Mouse (Mus musculus): ENCODE results near the gene Wwc2. TPM values are rescaled to one million over a fixed set of nuclear protein-coding genes. Genes with fewer than 3 reads are reported as not detected.

Wwc2 gene
- polyA plus RNA-seq, 1 experiment from 2014 or later, result 6.6 TPM

GRCm38 (mm10) chr8:47985243-47985642, 5.5 kb downstream of the Wwc2 start:
- Histone ChIP-seq H3K27me3 (ENCODE audit: control insufficient read depth, insufficient read depth, low read length) (no peaks in the 10 kb centered on the region), H3K9ac (replicated peaks; ENCODE audit: low read length) (no peak overlapping the region), H3K27ac (replicated peaks; ENCODE audit: low read depth, low read length) (peak overlapping the region; percentile 5; the same call in 1 of the 2 replicates), H3K36me3 (ENCODE audit: control insufficient read depth, insufficient read depth, low read length) (no peaks in the 10 kb centered on the region), H3K9me3 (ENCODE audit: control insufficient read depth, low read length) (no peaks in the 10 kb centered on the region), H3K4me1 (ENCODE audit: control insufficient read depth, insufficient read depth, low read length) (peaks cover 26% of the 10 kb centered on the region), H3K4me3 (replicated peaks; ENCODE audit: low read depth, low read length) (no peak overlapping the region), H3K4me2 (ENCODE audit: low read length) (no peak overlapping the region)
- DNase-seq (peak; percentile 31), ATAC-seq (ENCODE audit: low FRiP score, low TSS enrichment) (no peak)

GRCm38 (mm10) chr8:47981075-47981474, 9.6 kb downstream of the Wwc2 start:
- Histone ChIP-seq H3K4me1 (ENCODE audit: control insufficient read depth, insufficient read depth, low read length) (peaks cover 8% of the 10 kb centered on the region; the same call in 1 of the 2 replicates), H3K4me3 (replicated peaks; ENCODE audit: low read depth, low read length) (no peak overlapping the region), H3K36me3 (ENCODE audit: control insufficient read depth, insufficient read depth, low read length) (no peaks in the 10 kb centered on the region), H3K4me2 (ENCODE audit: low read length) (no peak overlapping the region), H3K27ac (replicated peaks; ENCODE audit: low read depth, low read length) (no peak overlapping the region), H3K9ac (replicated peaks; ENCODE audit: low read length) (no peak overlapping the region), H3K9me3 (ENCODE audit: control insufficient read depth, low read length) (no peaks in the 10 kb centered on the region), H3K27me3 (ENCODE audit: control insufficient read depth, insufficient read depth, low read length) (no peaks in the 10 kb centered on the region)
- DNase-seq (no peak), ATAC-seq (ENCODE audit: low FRiP score, low TSS enrichment) (no peak)
- WGBS, result 89% methylated on average over 6 of the region's 6 CpGs

GRCm38 (mm10) chr8:47979876-47980275, 10.8 kb downstream of the Wwc2 start:
- 95% methylated on average over 8 of the region's 8 CpGs for WGBS

GRCm38 (mm10) chr8:47978755-47979154, 12.0 kb downstream of the Wwc2 start:
- DNase-seq (no peak), ATAC-seq (ENCODE audit: low FRiP score, low TSS enrichment) (no peak)
- Histone ChIP-seq H3K27ac (replicated peaks; ENCODE audit: low read depth, low read length) (no peak overlapping the region), H3K9ac (replicated peaks; ENCODE audit: low read length) (no peak overlapping the region), H3K27me3 (ENCODE audit: control insufficient read depth, insufficient read depth, low read length) (no peaks in the 10 kb centered on the region), H3K4me2 (ENCODE audit: low read length) (no peak overlapping the region), H3K9me3 (ENCODE audit: control insufficient read depth, low read length) (no peaks in the 10 kb centered on the region), H3K4me1 (ENCODE audit: control insufficient read depth, insufficient read depth, low read length) (peaks cover 6% of the 10 kb centered on the region), H3K36me3 (ENCODE audit: control insufficient read depth, insufficient read depth, low read length) (no peaks in the 10 kb centered on the region), H3K4me3 (replicated peaks; ENCODE audit: low read depth, low read length) (no peak overlapping the region)
- 80% methylated on average over 6 of the region's 6 CpGs for WGBS

More at GRCm38 (mm10) chr8:47979876-47980275, 10.8 kb downstream of the Wwc2 start:
- no peak for DNase-seq
- no peak overlapping the region for H3K4me2 ChIP-seq (ENCODE audit: low read length)
- no peaks in the 10 kb centered on the region for H3K27me3 ChIP-seq (ENCODE audit: control insufficient read depth, insufficient read depth, low read length)
- no peak overlapping the region for H3K27ac ChIP-seq (replicated peaks; ENCODE audit: low read depth, low read length)
- no peak overlapping the region for H3K4me3 ChIP-seq (replicated peaks; ENCODE audit: low read depth, low read length)
- H3K9me3 ChIP-seq (ENCODE audit: control insufficient read depth, low read length), result no peaks in the 10 kb centered on the region
- H3K9ac ChIP-seq (replicated peaks; ENCODE audit: low read length), result no peak overlapping the region
- no peaks in the 10 kb centered on the region for H3K36me3 ChIP-seq (ENCODE audit: control insufficient read depth, insufficient read depth, low read length)
- ATAC-seq (ENCODE audit: low FRiP score, low TSS enrichment), result no peak
- peaks cover 4% of the 10 kb centered on the region for H3K4me1 ChIP-seq (ENCODE audit: control insufficient read depth, insufficient read depth, low read length)

- no peaks in the 10 kb centered on the region for H3K36me3 ChIP-seq (ENCODE audit: control insufficient read depth, insufficient read depth, low read length)
- peak overlapping the region; percentile 66 for H3K4me2 ChIP-seq (ENCODE audit: low read length)
- ATAC-seq (ENCODE audit: low FRiP score, low TSS enrichment), result peak; percentile 35; the same call in 1 of the 2 replicates
- no peaks in the 10 kb centered on the region for H3K9me3 ChIP-seq (ENCODE audit: control insufficient read depth, low read length)
- no peak for DNase-seq
- H3K9ac ChIP-seq (replicated peaks; ENCODE audit: low read length), result peak overlapping the region; percentile 40; the same call in 1 of the 2 replicates
- peak overlapping the region; percentile 35 for H3K4me3 ChIP-seq (replicated peaks; ENCODE audit: low read depth, low read length)
- H3K4me1 ChIP-seq (ENCODE audit: control insufficient read depth, insufficient read depth, low read length), result peaks cover 6% of the 10 kb centered on the region
- H3K27ac ChIP-seq (replicated peaks; ENCODE audit: low read depth, low read length), result peak overlapping the region; percentile 41; the same call in 1 of the 2 replicates
- H3K27me3 ChIP-seq (ENCODE audit: control insufficient read depth, insufficient read depth, low read length), result no peaks in the 10 kb centered on the region
- WGBS, result 19% methylated on average over 7 of the region's 7 CpGs
Measured at GRCm38 (mm10) chr8:47974963-47975314, 15.8 kb downstream of the Wwc2 start.

GRCm38 (mm10) chr8:47974138-47974962, 16.4 kb downstream of the Wwc2 start:
- H3K9me3 ChIP-seq (ENCODE audit: control insufficient read depth, low read length), result no peaks in the 10 kb centered on the region

GRCm38 (mm10) chr8:47971121-47971520, 19.6 kb downstream of the Wwc2 start:
- no peaks in the 10 kb centered on the region for H3K9me3 ChIP-seq (ENCODE audit: control insufficient read depth, low read length)
- ATAC-seq (ENCODE audit: low FRiP score, low TSS enrichment), result no peak
- peaks cover 6% of the 10 kb centered on the region for H3K4me1 ChIP-seq (ENCODE audit: control insufficient read depth, insufficient read depth, low read length)
- H3K4me2 ChIP-seq (ENCODE audit: low read length), result no peak overlapping the region
- DNase-seq, result no peak
- 89% methylated on average over 2 of the region's 2 CpGs for WGBS
- H3K9ac ChIP-seq (replicated peaks; ENCODE audit: low read length), result no peak overlapping the region
- H3K27me3 ChIP-seq (ENCODE audit: control insufficient read depth, insufficient read depth, low read length), result no peaks in the 10 kb centered on the region
- H3K36me3 ChIP-seq (ENCODE audit: control insufficient read depth, insufficient read depth, low read length), result no peaks in the 10 kb centered on the region
- H3K4me3 ChIP-seq (replicated peaks; ENCODE audit: low read depth, low read length), result no peak overlapping the region
- H3K27ac ChIP-seq (replicated peaks; ENCODE audit: low read depth, low read length), result no peak overlapping the region

More at GRCm38 (mm10) chr8:47974138-47974962, 16.4 kb downstream of the Wwc2 start:
- ATAC-seq (ENCODE audit: low FRiP score, low TSS enrichment), result peak; percentile 57
- Histone ChIP-seq H3K4me3 (replicated peaks; ENCODE audit: low read depth, low read length) (peak overlapping the region; percentile 35), H3K9ac (replicated peaks; ENCODE audit: low read length) (peak overlapping the region; percentile 40; the same call in 1 of the 2 replicates), H3K4me2 (ENCODE audit: low read length) (peak overlapping the region; percentile 66), H3K27ac (replicated peaks; ENCODE audit: low read depth, low read length) (peak overlapping the region; percentile 41; the same call in 1 of the 2 replicates), H3K36me3 (ENCODE audit: control insufficient read depth, insufficient read depth, low read length) (no peaks in the 10 kb centered on the region), H3K4me1 (ENCODE audit: control insufficient read depth, insufficient read depth, low read length) (peaks cover 6% of the 10 kb centered on the region), H3K27me3 (ENCODE audit: control insufficient read depth, insufficient read depth, low read length) (no peaks in the 10 kb centered on the region)
- DNase-seq, result peak; percentile 64
- 6% methylated on average over 20 of the region's 20 CpGs for WGBS

GRCm38 (mm10) chr8:47970576-47970975, 20.1 kb downstream of the Wwc2 start:
- no peak for ATAC-seq (ENCODE audit: low FRiP score, low TSS enrichment)

More at GRCm38 (mm10) chr8:47970576-47970975, 20.1 kb downstream of the Wwc2 start:
- no peak overlapping the region for H3K4me3 ChIP-seq (replicated peaks; ENCODE audit: low read depth, low read length)
- no peak overlapping the region for H3K9ac ChIP-seq (replicated peaks; ENCODE audit: low read length)
- H3K4me1 ChIP-seq (ENCODE audit: control insufficient read depth, insufficient read depth, low read length), result peaks cover 6% of the 10 kb centered on the region
- 90% methylated on average over 5 of the region's 5 CpGs for WGBS
- H3K9me3 ChIP-seq (ENCODE audit: control insufficient read depth, low read length), result no peaks in the 10 kb centered on the region
- H3K27ac ChIP-seq (replicated peaks; ENCODE audit: low read depth, low read length), result no peak overlapping the region
- no peak for DNase-seq
- H3K27me3 ChIP-seq (ENCODE audit: control insufficient read depth, insufficient read depth, low read length), result no peaks in the 10 kb centered on the region
- no peak overlapping the region for H3K4me2 ChIP-seq (ENCODE audit: low read length)
- H3K36me3 ChIP-seq (ENCODE audit: control insufficient read depth, insufficient read depth, low read length), result no peaks in the 10 kb centered on the region

All from midbrain, embryonic 14.5 days (tissue).